Mouse (Mus musculus) megakaryocyte, embryonic 14.5 days (primary cell): ENCODE data around the gene Rps15.

Source experiments
- FLI1 ChIP-seq: IDR thresholded peaks from 2 replicates; pipeline ENCODE4 v1.6.1; 2012; ENCODE audit warnings: low read length, inconsistent platforms, mixed read lengths
- GATA1 ChIP-seq: IDR thresholded peaks from 3 replicates; pipeline ENCODE4 v1.6.1; 2012; ENCODE audit warnings: mixed read lengths, low read length, inconsistent platforms, borderline replicate concordance

DNA sequence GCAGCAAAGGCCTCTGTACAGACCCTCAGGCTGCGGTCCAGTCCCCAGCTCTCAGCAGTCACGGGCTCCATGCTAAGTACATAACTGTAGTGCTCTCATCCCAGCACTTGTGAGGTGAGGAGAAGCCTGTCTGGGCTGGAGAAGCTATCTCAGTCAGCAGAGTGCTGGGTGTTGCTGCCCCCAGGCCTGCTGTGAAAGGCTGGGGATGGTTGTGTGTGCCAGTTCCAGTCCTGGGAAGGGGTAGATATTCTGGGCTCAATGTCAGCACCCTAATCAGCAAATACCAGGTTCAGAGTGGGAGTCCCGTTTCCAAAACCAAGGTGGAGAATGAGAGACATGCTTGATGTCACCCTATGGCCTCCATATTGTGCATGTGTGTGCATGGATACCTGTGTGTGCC lies 49.6 kb upstream of the Rps15 start:
- TF ChIP-seq FLI1 (no peak), GATA1 (no peak)
